Mouse (Mus musculus): ENCODE data around the gene Polr2a. TPM values are rescaled to one million over a fixed set of nuclear protein-coding genes. Genes with fewer than 3 reads are reported as not detected.

Polr2a gene
- polyA plus RNA-seq, 2 experiments: 14.3 to 19.5 TPM

- ATAC-seq (ENCODE audit: insufficient read depth): no peak
- no peak overlapping the region for H3K4me3 ChIP-seq (ENCODE audit: insufficient read depth in 1 of 2, low read depth in 2 of 2, low read length in 2 of 2)
- no peaks in the 10 kb centered on the region for H3K4me1 ChIP-seq (replicated peaks; ENCODE audit: control insufficient read depth in 2 of 2, insufficient read depth in 2 of 2, low read length in 1 of 2)
- H3K27me3 ChIP-seq (ENCODE audit: control insufficient read depth, insufficient read depth, low read length): peaks cover 8% of the 10 kb centered on the region
- DNase-seq (ENCODE audit: low read depth in 3 of 3, low spot score in 3 of 3): no peak
- no peak overlapping the region for H3K9ac ChIP-seq (replicated peaks)
- no peaks in the 10 kb centered on the region for H3K9me3 ChIP-seq (ENCODE audit: control insufficient read depth, low read length)
- no peak overlapping the region for H3K4me2 ChIP-seq (ENCODE audit: low read depth)
- H3K27ac ChIP-seq: no peak overlapping the region
- TF ChIP-seq CTCF (IDR thresholded peaks at IDR 0.05; ENCODE audit: low read depth) (no peak), EP300 (IDR thresholded peaks at IDR 0.05; ENCODE audit: low read depth) (no peak)
- no peaks in the 10 kb centered on the region for H3K36me3 ChIP-seq (replicated peaks; ENCODE audit: control insufficient read depth, insufficient read depth, low read depth)
- 73% methylated on average over 20 of the region's 20 CpGs for WGBS (ENCODE audit: insufficient replicate concordance)
Observed at GRCm38 (mm10) chr11:69776488-69776887, 18.1 kb upstream of the Polr2a start.

GRCm38 (mm10) chr11:69775716-69776115, 17.3 kb upstream of the Polr2a start:
- WGBS (ENCODE audit: insufficient replicate concordance): 62% methylated on average over 10 of the region's 10 CpGs
- H3K36me3 ChIP-seq (replicated peaks; ENCODE audit: control insufficient read depth, insufficient read depth, low read depth): no peaks in the 10 kb centered on the region
- no peak for DNase-seq (ENCODE audit: low read depth in 3 of 3, low spot score in 3 of 3)
- H3K4me2 ChIP-seq (ENCODE audit: low read depth): no peak overlapping the region
- H3K4me3 ChIP-seq (ENCODE audit: insufficient read depth in 1 of 2, low read depth in 2 of 2, low read length in 2 of 2): no peak overlapping the region
- H3K4me1 ChIP-seq (replicated peaks; ENCODE audit: control insufficient read depth in 2 of 2, insufficient read depth in 2 of 2, low read length in 1 of 2): no peaks in the 10 kb centered on the region
- no peak overlapping the region for H3K27ac ChIP-seq
- peaks cover 7% of the 10 kb centered on the region for H3K27me3 ChIP-seq (ENCODE audit: control insufficient read depth, insufficient read depth, low read length)
- ATAC-seq (ENCODE audit: insufficient read depth): no peak
- no peak overlapping the region for H3K9ac ChIP-seq (replicated peaks)
- no peak for TF ChIP-seq CTCF (IDR thresholded peaks at IDR 0.05; ENCODE audit: low read depth)
- TF ChIP-seq EP300 (IDR thresholded peaks at IDR 0.05; ENCODE audit: low read depth): no peak
- H3K9me3 ChIP-seq (ENCODE audit: control insufficient read depth, low read length): no peaks in the 10 kb centered on the region

- Histone ChIP-seq H3K27ac (no peak overlapping the region), H3K9me3 (ENCODE audit: control insufficient read depth, low read length) (no peaks in the 10 kb centered on the region), H3K27me3 (ENCODE audit: control insufficient read depth, insufficient read depth, low read length) (peaks cover 4% of the 10 kb centered on the region; the same call in 1 of the 2 replicates), H3K36me3 (replicated peaks; ENCODE audit: control insufficient read depth, insufficient read depth, low read depth) (no peaks in the 10 kb centered on the region), H3K4me3 (ENCODE audit: insufficient read depth in 1 of 2, low read depth in 2 of 2, low read length in 2 of 2) (no peak overlapping the region), H3K4me1 (replicated peaks; ENCODE audit: control insufficient read depth in 2 of 2, insufficient read depth in 2 of 2, low read length in 1 of 2) (no peaks in the 10 kb centered on the region), H3K4me2 (ENCODE audit: low read depth) (no peak overlapping the region), H3K9ac (replicated peaks) (no peak overlapping the region)
- no peak for ATAC-seq (ENCODE audit: insufficient read depth)
- no peak for TF ChIP-seq EP300 (IDR thresholded peaks at IDR 0.05; ENCODE audit: low read depth)
- no peak for TF ChIP-seq CTCF (IDR thresholded peaks at IDR 0.05; ENCODE audit: low read depth)
- DNase-seq (ENCODE audit: low read depth in 3 of 3, low spot score in 3 of 3): no peak
- WGBS (ENCODE audit: insufficient replicate concordance): 33% methylated on average over 5 of the region's 5 CpGs
Observed at GRCm38 (mm10) chr11:69774961-69775360, 16.5 kb upstream of the Polr2a start.

GRCm38 (mm10) chr11:69767625-69767909, 9.1 kb upstream of the Polr2a start:
- no peaks in the 10 kb centered on the region for H3K36me3 ChIP-seq (replicated peaks; ENCODE audit: control insufficient read depth, insufficient read depth, low read depth)
- WGBS (ENCODE audit: insufficient replicate concordance): 66% methylated on average over 4 of the region's 4 CpGs

GRCm38 (mm10) chr11:69766872-69767624, 8.6 kb upstream of the Polr2a start:
- Histone ChIP-seq H3K27me3 (ENCODE audit: control insufficient read depth, insufficient read depth, low read length) (no peaks in the 10 kb centered on the region), H3K9me3 (ENCODE audit: control insufficient read depth, low read length) (no peaks in the 10 kb centered on the region), H3K4me1 (replicated peaks; ENCODE audit: control insufficient read depth in 2 of 2, insufficient read depth in 2 of 2, low read length in 1 of 2) (peaks cover 2 to 13% of the 10 kb centered on the region in 2 experiments), H3K27ac (no peak overlapping the region), H3K4me2 (ENCODE audit: low read depth) (peak overlapping the region; percentile 94), H3K4me3 (ENCODE audit: insufficient read depth in 1 of 2, low read depth in 2 of 2, low read length in 2 of 2) (peak overlapping the region; percentile 68 to 75), H3K9ac (replicated peaks) (no peak overlapping the region), H3K36me3 (replicated peaks; ENCODE audit: control insufficient read depth, insufficient read depth, low read depth) (no peaks in the 10 kb centered on the region)
- DNase-seq (ENCODE audit: low read depth in 3 of 3, low spot score in 3 of 3) (no peak), ATAC-seq (ENCODE audit: insufficient read depth) (no peak)
- WGBS (ENCODE audit: insufficient replicate concordance): 69% methylated on average over 13 of the region's 13 CpGs
- no peak for TF ChIP-seq EP300 (IDR thresholded peaks at IDR 0.05; ENCODE audit: low read depth)
- no peak for TF ChIP-seq CTCF (IDR thresholded peaks at IDR 0.05; ENCODE audit: low read depth)

More at GRCm38 (mm10) chr11:69767625-69767909, 9.1 kb upstream of the Polr2a start:
- peaks cover 2 to 13% of the 10 kb centered on the region in 2 experiments for H3K4me1 ChIP-seq (replicated peaks; ENCODE audit: control insufficient read depth in 2 of 2, insufficient read depth in 2 of 2, low read length in 1 of 2)
- 0 out of 2 replicates have a peak overlapping the region, but pooled peaks have one; percentile 94 for H3K4me2 ChIP-seq (ENCODE audit: low read depth)
- no peaks in the 10 kb centered on the region for H3K27me3 ChIP-seq (ENCODE audit: control insufficient read depth, insufficient read depth, low read length)
- ATAC-seq (ENCODE audit: insufficient read depth) (no peak), DNase-seq (ENCODE audit: low read depth in 3 of 3, low spot score in 3 of 3) (no peak)
- no peaks in the 10 kb centered on the region for H3K9me3 ChIP-seq (ENCODE audit: control insufficient read depth, low read length)
- H3K4me3 ChIP-seq (ENCODE audit: insufficient read depth in 1 of 2, low read depth in 2 of 2, low read length in 2 of 2): no peak overlapping the region
- H3K27ac ChIP-seq: no peak overlapping the region
- H3K9ac ChIP-seq (replicated peaks): no peak overlapping the region
- no peak for TF ChIP-seq EP300 (IDR thresholded peaks at IDR 0.05; ENCODE audit: low read depth)
- no peak for TF ChIP-seq CTCF (IDR thresholded peaks at IDR 0.05; ENCODE audit: low read depth)
